Mouse (Mus musculus): ENCODE results near the gene Abca13.

Abca13 gene

GRCm38 (mm10) chr11:9533189-9533588 is 341.4 kb downstream of the Abca13 start:
- DNase-seq (ENCODE audit: low spot score in 2 of 2), result no peak

- DNase-seq (ENCODE audit: low spot score in 2 of 2), result no peak
Observed at GRCm38 (mm10) chr11:9533658-9534202, 342.0 kb downstream of the Abca13 start.

- DNase-seq (ENCODE audit: low spot score in 2 of 2), result no peak
Observed at GRCm38 (mm10) chr11:9536811-9537210, 345.1 kb downstream of the Abca13 start.

GRCm38 (mm10) chr11:9538328-9538727 is 346.6 kb downstream of the Abca13 start:
- no peak for DNase-seq (ENCODE audit: low spot score in 2 of 2)

GRCm38 (mm10) chr11:9560026-9560425 is 368.3 kb downstream of the Abca13 start:
- DNase-seq (ENCODE audit: low spot score in 2 of 2), result peak in 1 of 2 experiments; percentile 7

- peak in 1 of 2 experiments; percentile 6 for DNase-seq (ENCODE audit: low spot score in 2 of 2)
Observed at GRCm38 (mm10) chr11:9568302-9568701, 376.6 kb downstream of the Abca13 start.

GRCm38 (mm10) chr11:9570319-9570718 is 378.6 kb downstream of the Abca13 start:
- DNase-seq (ENCODE audit: low spot score in 2 of 2), result no peak

- DNase-seq (ENCODE audit: low spot score in 2 of 2), result no peak
Observed at GRCm38 (mm10) chr11:9574894-9575293, 383.2 kb downstream of the Abca13 start.

GRCm38 (mm10) chr11:9591757-9592316 is 400.1 kb downstream of the Abca13 start:
- no peak for DNase-seq (ENCODE audit: low spot score in 2 of 2)

GRCm38 (mm10) chr11:9597299-9597698 is 405.6 kb downstream of the Abca13 start:
- no peak for DNase-seq (ENCODE audit: low spot score in 2 of 2)

- no peak for DNase-seq (ENCODE audit: low spot score in 2 of 2)
Observed at GRCm38 (mm10) chr11:9601096-9601495, 409.4 kb downstream of the Abca13 start.

- no peak for DNase-seq (ENCODE audit: low spot score in 2 of 2)
Observed at GRCm38 (mm10) chr11:9602137-9602536, 410.4 kb downstream of the Abca13 start.

GRCm38 (mm10) chr11:9608249-9608648 is 416.5 kb downstream of the Abca13 start:
- no peak for DNase-seq (ENCODE audit: low spot score in 2 of 2)

- no peak for DNase-seq (ENCODE audit: low spot score in 2 of 2)
Observed at GRCm38 (mm10) chr11:9609075-9609474, 417.3 kb downstream of the Abca13 start.

- DNase-seq (ENCODE audit: low spot score in 2 of 2), result no peak
Observed at GRCm38 (mm10) chr11:9616133-9616532, 424.4 kb downstream of the Abca13 start.

- DNase-seq (ENCODE audit: low spot score in 2 of 2), result no peak
Observed at GRCm38 (mm10) chr11:9616665-9617064, 424.9 kb downstream of the Abca13 start.

- no peak for DNase-seq (ENCODE audit: low spot score in 2 of 2)
Observed at GRCm38 (mm10) chr11:9619986-9620385, 428.2 kb downstream of the Abca13 start.

- DNase-seq (ENCODE audit: low spot score in 2 of 2), result no peak
Observed at GRCm38 (mm10) chr11:9622888-9623287, 431.1 kb downstream of the Abca13 start.

GRCm38 (mm10) chr11:9624753-9625152 is 433.0 kb downstream of the Abca13 start:
- DNase-seq (ENCODE audit: low spot score in 2 of 2), result no peak

- no peak for DNase-seq (ENCODE audit: low spot score in 2 of 2)
Observed at GRCm38 (mm10) chr11:9625812-9626211, 434.1 kb downstream of the Abca13 start.

- no peak for DNase-seq (ENCODE audit: low spot score in 2 of 2)
Observed at GRCm38 (mm10) chr11:9647272-9647671, 455.5 kb downstream of the Abca13 start.

- no peak for DNase-seq (ENCODE audit: low spot score in 2 of 2)
Observed at GRCm38 (mm10) chr11:9647991-9648390, 456.2 kb downstream of the Abca13 start.

GRCm38 (mm10) chr11:9666648-9667255 is 475.0 kb downstream of the Abca13 start:
- no peak for DNase-seq (ENCODE audit: low spot score in 2 of 2)

Measured in frontal cortex, postnatal 10 days (tissue).